Mouse (Mus musculus) lung, postnatal 0 days (tissue): Measurements from ENCODE around the gene Tomm40. TPM values are rescaled to one million over a fixed set of nuclear protein-coding genes. Genes with fewer than 3 reads are reported as not detected.
A peak's percentile ranks its signal among the peaks of the same experiment; 100 is the strongest.

Source experiments
- ATAC-seq: fragments of 200-750 bp; cut with Nextera tagmentation; 2 replicates; pipeline ENCODE4 v1.8.0; 2017; ENCODE audit warnings: moderate library complexity
- DNase-seq: peaks from one replicate; pipeline ENCODE4 v3.0.0-alpha.2; 2016; ENCODE audit warnings: low spot score
- H3K27ac ChIP-seq: fragments of 300-500 bp; sonication (generic); 2 replicates; pipeline ENCODE4 v1.5.1; 2014; ENCODE audit warnings: antibody characterized with exemption, mild to moderate bottlenecking, low read length, mixed read lengths
- H3K27me3 ChIP-seq: fragments of 300-500 bp; sonication (generic); replicated peaks from 2 replicates; pipeline ENCODE4 v1.6.1; 2014; ENCODE audit warnings: low read length, mixed read lengths; ENCODE audit not compliant: insufficient read depth
- H3K36me3 ChIP-seq: fragments of 300-500 bp; sonication (generic); 2 replicates; pipeline ENCODE4 v1.6.1; 2014; ENCODE audit warnings: low read length, mixed read lengths; ENCODE audit not compliant: insufficient read depth
- H3K4me1 ChIP-seq: fragments of 300-500 bp; sonication (generic); 2 replicates; pipeline ENCODE4 v1.6.1; 2014; ENCODE audit warnings: antibody characterized with exemption, low read depth, low read length, mixed read lengths; ENCODE audit not compliant: insufficient read depth
- H3K4me2 ChIP-seq: fragments of 300-500 bp; sonication (generic); replicated peaks from 2 replicates; pipeline ENCODE4 v1.6.1; 2014; ENCODE audit warnings: low read depth, mild to moderate bottlenecking, low read length, moderate library complexity, mixed read lengths
- H3K4me3 ChIP-seq: fragments of 300-500 bp; sonication (generic); 2 replicates; pipeline ENCODE4 v1.5.1; 2014; ENCODE audit warnings: low read depth, low read length
- H3K9ac ChIP-seq: fragments of 300-500 bp; sonication (generic); replicated peaks from 2 replicates; pipeline ENCODE4 v1.6.1; 2014; ENCODE audit warnings: low read depth, mild to moderate bottlenecking
- H3K9me3 ChIP-seq: fragments of 300-500 bp; sonication (generic); 2 replicates; pipeline ENCODE4 v1.6.1; 2016; ENCODE audit warnings: low read length, mixed read lengths
- CTCF ChIP-seq: IDR thresholded peaks from 2 replicates; pipeline ENCODE4 v1.5.1; 2016; ENCODE audit warnings: antibody characterized with exemption, mild to moderate bottlenecking
- EP300 ChIP-seq: IDR thresholded peaks from 2 replicates; pipeline ENCODE4 v1.6.1; 2016; ENCODE audit warnings: antibody characterized with exemption, mild to moderate bottlenecking, control low read depth
- WGBS: fragments of 180-500 bp; shearing (Covaris S2); extraction: QIAGEN DNeasy Blood & Tissue Kit; methylation state at CpG from one replicate; pipeline ENCODE4 v1.1.7; 2014; 5-methylcytosine and 5-hydroxymethylcytosine counted together
- polyA plus RNA-seq: library from polyadenylated mRNA; unstranded; fragments of >200 nt; fragmentation: Nextera tagmentation; extraction: Ambion mirVana; gene quantifications from 2 replicates; pipeline ENCODE4 v1.2.1, GENCODE M21; 2015

Tomm40 gene
- polyA plus RNA-seq, 1 experiment from 2014 or later: 62.4 TPM

- peak; percentile 66 for DNase-seq
- TF ChIP-seq CTCF: no peak
- TF ChIP-seq EP300: peak; percentile 78; the same call in 1 of the 2 replicates
- no peak overlapping the region for H3K4me2 ChIP-seq
These were observed 7.5 kb upstream of the Tomm40 start for GRCm38 (mm10) chr7:19722754-19723195.

GRCm38 (mm10) chr7:19719200-19719599, 4.0 kb upstream of the Tomm40 start:
- Histone ChIP-seq H3K27me3 (no peaks in the 10 kb centered on the region), H3K36me3 (0 out of 2 replicates have a peak, but pooled peaks cover 8% of the 10 kb centered on the region)
- TF ChIP-seq EP300 (no peak), CTCF (no peak)

More at GRCm38 (mm10) chr7:19722754-19723195, 7.5 kb upstream of the Tomm40 start:
- Histone ChIP-seq H3K27me3 (no peaks in the 10 kb centered on the region), H3K27ac (no peak overlapping the region), H3K4me1 (no peaks in the 10 kb centered on the region), H3K9ac (no peak overlapping the region), H3K4me3 (no peak overlapping the region), H3K9me3 (no peaks in the 10 kb centered on the region), H3K36me3 (peaks cover 19% of the 10 kb centered on the region; the same call in 1 of the 2 replicates)
- peak; percentile 57 for ATAC-seq
- 63% methylated on average over 6 of the region's 6 CpGs for WGBS

GRCm38 (mm10) chr7:19718297-19718952, 3.2 kb upstream of the Tomm40 start:
- ATAC-seq (no peak), DNase-seq (no peak)
- H3K4me2 ChIP-seq: no peak overlapping the region
- WGBS: 89% methylated on average over 5 of the region's 5 CpGs
- no peak overlapping the region for H3K9ac ChIP-seq
- H3K27ac ChIP-seq: no peak overlapping the region
- H3K4me3 ChIP-seq: no peak overlapping the region
- TF ChIP-seq CTCF: no peak
- TF ChIP-seq EP300: no peak
- no peaks in the 10 kb centered on the region for H3K9me3 ChIP-seq
- H3K27me3 ChIP-seq: no peaks in the 10 kb centered on the region
- H3K4me1 ChIP-seq: no peaks in the 10 kb centered on the region
- 0 out of 2 replicates have a peak, but pooled peaks cover 8% of the 10 kb centered on the region for H3K36me3 ChIP-seq

More at GRCm38 (mm10) chr7:19719200-19719599, 4.0 kb upstream of the Tomm40 start:
- no peak overlapping the region for H3K4me3 ChIP-seq
- no peaks in the 10 kb centered on the region for H3K9me3 ChIP-seq
- H3K4me2 ChIP-seq: no peak overlapping the region
- no peak for DNase-seq
- H3K4me1 ChIP-seq: no peaks in the 10 kb centered on the region
- no peak overlapping the region for H3K9ac ChIP-seq
- ATAC-seq: no peak
- no peak overlapping the region for H3K27ac ChIP-seq
- whole genome bisulfite sequencing: 93% methylated on average over 4 of the region's 4 CpGs

GRCm38 (mm10) chr7:19717346-19717745, 2.1 kb upstream of the Tomm40 start:
- WGBS: 79% methylated on average over 4 of the region's 4 CpGs
- no peak overlapping the region for H3K4me3 ChIP-seq
- H3K27ac ChIP-seq: no peak overlapping the region
- H3K36me3 ChIP-seq: 0 out of 2 replicates have a peak, but pooled peaks cover 8% of the 10 kb centered on the region
- H3K4me1 ChIP-seq: no peaks in the 10 kb centered on the region
- H3K9me3 ChIP-seq: no peaks in the 10 kb centered on the region
- TF ChIP-seq CTCF: no peak
- H3K9ac ChIP-seq: no peak overlapping the region
- no peak overlapping the region for H3K4me2 ChIP-seq
- no peaks in the 10 kb centered on the region for H3K27me3 ChIP-seq
- DNase-seq: no peak
- ATAC-seq: no peak

GRCm38 (mm10) chr7:19716822-19717221, 1.6 kb upstream of the Tomm40 start:
- Histone ChIP-seq H3K27ac (no peak overlapping the region), H3K9me3 (no peaks in the 10 kb centered on the region), H3K9ac (no peak overlapping the region), H3K4me2 (no peak overlapping the region), H3K4me3 (no peak overlapping the region), H3K36me3 (0 out of 2 replicates have a peak, but pooled peaks cover 10% of the 10 kb centered on the region), H3K27me3 (no peaks in the 10 kb centered on the region), H3K4me1 (no peaks in the 10 kb centered on the region)
- TF ChIP-seq EP300: no peak
- TF ChIP-seq CTCF: no peak
- WGBS: 61% methylated on average over 2 of the region's 2 CpGs
- DNase-seq (no peak), ATAC-seq (no peak)

GRCm38 (mm10) chr7:19716055-19716682, 931 bp upstream of the Tomm40 start:
- no peaks in the 10 kb centered on the region for H3K4me1 ChIP-seq
- H3K36me3 ChIP-seq: 0 out of 2 replicates have a peak, but pooled peaks cover 16% of the 10 kb centered on the region
- H3K9me3 ChIP-seq: no peaks in the 10 kb centered on the region
- TF ChIP-seq CTCF (no peak), EP300 (peak; percentile 73; the same call in 1 of the 2 replicates)
- DNase-seq: no peak
- 6% methylated on average over 17 of the region's 18 CpGs for WGBS
- no peak overlapping the region for H3K9ac ChIP-seq
- ATAC-seq: peak; percentile 55
- H3K27ac ChIP-seq: peak overlapping the region; percentile 83
- H3K27me3 ChIP-seq: no peaks in the 10 kb centered on the region
- peak overlapping the region; percentile 37 for H3K4me3 ChIP-seq
- peak overlapping the region; percentile 46 for H3K4me2 ChIP-seq
